Mouse (Mus musculus): ENCODE results near the gene Spns2.

The Spns2 gene

DNA sequence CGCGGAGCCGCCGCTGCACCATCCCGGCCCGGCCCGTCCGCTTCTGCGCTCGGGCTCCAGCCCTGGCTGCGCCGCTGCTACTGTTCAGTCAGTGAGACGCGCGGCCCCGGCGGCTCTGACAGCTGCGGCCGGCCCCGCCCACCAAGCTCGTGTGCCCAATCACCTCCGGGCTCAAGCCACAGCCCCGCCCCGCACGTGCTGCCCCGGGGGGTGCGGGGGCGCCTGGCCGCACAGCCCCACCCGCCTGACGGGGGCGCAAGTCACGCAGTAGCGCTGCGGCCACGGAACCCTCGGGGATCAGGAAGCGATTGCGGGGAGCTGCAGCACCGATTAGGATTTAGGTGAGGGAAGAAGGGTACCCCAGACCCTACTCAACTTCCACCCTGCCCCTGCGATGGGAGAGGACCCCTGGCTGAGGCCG, at the start of gene Spns2:
Spns2 (minus strand) TSS at position 24 of the 421 bp plus-strand sequence.
- no peak for DNase-seq (ENCODE audit: extremely low read depth, low read depth)

GRCm38 (mm10) chr11:72538811-72539210, 49.1 kb upstream of the Spns2 start:
- no peak for DNase-seq (ENCODE audit: extremely low read depth, low read depth)

DNA sequence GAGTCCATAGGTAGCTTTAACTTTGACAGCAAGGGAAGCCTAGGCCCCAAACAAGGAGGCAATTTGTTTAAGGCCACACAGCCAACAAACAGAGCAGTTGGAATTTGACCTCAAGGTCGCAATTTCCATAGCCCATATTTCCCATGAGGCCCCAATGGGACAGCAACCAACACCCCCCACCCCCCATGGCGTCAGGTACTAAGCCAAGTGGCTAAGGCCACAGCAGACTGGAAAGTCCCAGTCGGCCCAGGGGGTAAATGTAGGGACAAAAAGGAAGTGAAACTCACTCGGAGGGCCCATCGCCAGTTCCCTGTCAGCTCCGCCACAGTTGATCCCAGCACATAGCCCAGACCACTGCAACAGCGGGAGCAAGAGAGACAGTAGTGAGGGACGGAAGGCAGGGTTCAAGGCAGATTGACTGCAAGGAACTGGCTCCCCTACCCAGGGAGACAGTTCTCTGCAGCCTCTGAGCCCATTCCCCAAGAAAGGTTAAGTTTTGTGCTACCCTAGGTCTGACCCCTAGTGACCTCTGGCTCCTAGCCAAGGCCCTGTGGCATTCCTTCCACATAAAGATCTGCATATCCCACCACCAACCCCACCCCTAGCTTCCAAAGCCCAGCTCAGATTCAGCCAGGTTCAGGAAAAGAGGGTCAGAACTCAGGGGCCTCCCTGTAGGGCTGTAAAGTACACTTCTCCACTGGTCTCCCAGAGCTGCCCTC, 48.5 kb upstream of the Spns2 start:
- DNase-seq (ENCODE audit: extremely low read depth, low read depth) = no peak

DNA sequence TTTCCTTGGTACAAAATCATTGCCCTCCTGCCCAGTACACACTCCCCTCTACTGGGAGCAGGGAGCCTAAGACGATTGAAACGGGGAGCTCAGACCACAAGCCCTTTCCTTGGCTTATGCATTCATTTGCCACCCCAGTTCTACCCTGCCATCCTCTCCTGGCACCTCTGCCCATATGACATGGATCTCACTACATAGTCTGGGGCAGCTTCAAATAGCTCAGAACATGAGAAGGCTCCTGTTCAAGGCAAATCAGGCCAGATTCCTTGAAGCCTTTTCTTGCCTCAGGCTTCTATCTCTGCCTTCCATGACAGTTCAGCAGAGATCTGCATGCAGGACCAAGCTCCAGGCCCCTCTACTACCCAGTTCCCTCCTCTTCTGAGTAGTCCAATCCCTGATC, 47.8 kb upstream of the Spns2 start:
- DNase-seq (ENCODE audit: extremely low read depth, low read depth) = no peak

DNA sequence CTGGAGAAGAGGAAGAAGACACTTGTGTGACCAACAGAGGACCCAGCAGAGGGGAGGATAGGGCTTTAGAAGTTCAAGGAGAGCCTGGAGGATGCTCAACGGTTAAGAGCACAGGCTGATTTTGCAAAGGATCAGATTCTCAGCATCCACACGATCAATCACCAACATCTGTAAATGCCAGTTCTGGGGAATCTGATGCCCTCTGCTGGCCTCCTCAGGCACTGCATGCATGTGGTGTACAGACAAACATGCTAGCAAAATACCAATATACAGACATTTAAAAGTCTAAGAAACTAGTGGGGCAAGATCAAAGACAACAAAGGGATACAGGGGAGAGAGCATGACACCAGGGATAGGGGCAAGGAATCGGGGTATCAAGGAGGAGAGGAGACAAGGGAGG, 45.8 kb upstream of the Spns2 start:
- no peak for DNase-seq (ENCODE audit: extremely low read depth, low read depth)

- no peak for DNase-seq (ENCODE audit: extremely low read depth, low read depth)
These were observed 43.2 kb upstream of the Spns2 start for GRCm38 (mm10) chr11:72532890-72533289.

DNA sequence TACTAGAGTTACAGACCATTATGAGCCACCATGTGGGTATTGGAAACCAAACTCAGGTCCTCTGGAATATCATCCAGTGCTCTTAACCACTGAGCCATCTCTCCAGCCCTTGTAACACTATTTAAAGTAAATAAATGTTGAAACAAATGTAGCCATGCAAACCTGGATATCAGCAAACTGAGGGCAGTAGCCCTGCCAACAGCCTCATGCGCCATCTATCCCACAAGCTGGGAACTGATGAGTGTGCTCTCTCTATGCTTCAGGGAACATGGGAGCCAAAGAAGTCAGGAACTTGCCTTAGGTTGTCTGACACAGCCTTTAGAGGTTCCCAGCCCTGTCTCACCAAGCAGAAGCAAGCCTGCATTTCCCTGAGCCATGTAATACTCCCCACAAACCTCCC, 41.9 kb upstream of the Spns2 start:
- no peak for DNase-seq (ENCODE audit: extremely low read depth, low read depth)

DNA sequence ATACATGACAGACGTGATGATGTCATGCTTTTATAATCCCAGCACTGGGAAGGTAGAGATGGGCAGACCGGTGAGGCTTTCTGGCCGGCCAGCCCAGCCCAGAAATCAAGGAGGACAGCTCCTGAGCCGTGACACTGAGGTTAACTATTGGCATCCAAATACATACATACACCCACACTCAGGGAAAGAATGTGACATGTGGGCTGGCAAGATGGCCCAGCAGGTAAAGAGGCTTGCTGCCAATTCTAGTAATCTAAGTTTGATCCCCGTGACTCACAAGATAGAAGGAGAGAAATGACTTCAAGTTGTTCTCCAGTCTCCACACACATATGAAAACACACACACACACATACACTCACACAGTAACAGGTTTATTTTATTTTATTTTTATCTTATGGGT, 41.4 kb upstream of the Spns2 start:
- no peak for DNase-seq (ENCODE audit: extremely low read depth, low read depth)

DNA sequence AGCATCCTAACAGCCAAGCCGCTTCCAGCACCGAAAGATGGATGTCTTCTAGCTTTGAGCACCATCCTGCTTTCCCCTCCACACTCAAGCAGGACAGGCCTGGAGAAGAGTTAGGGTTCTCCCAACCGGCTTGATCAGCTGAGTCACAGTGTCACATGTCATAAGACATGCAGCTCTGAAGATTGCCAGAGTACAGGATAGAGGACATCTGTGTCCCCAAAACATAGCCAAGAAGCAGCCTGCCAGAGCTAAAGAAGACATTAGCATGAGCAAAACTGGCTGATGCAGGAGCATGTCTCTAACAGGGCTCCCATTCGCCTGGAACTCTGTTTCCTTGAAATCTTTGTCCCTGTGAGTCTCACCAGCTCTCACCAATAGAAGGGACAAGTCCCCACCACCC, 36.5 kb upstream of the Spns2 start:
- no peak for DNase-seq (ENCODE audit: extremely low read depth, low read depth)

DNA sequence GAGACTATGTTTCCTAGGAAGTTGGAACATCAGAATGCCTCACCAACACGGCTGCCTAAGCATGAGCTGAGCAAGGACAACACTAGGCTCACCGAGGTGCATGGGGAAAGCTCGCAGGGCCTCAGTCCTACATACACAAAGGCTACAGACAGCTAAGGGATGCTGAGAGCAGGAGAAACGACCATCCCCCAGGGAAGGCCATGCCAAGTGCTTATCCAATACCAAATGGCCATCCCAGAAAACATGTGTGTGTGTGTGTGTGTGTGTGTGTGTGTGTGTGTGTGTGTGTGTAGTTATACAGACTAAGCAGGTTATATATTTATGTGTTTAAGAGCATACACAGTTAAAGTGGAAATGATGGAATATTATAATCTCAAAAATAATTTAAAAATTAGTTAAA, 34.0 kb upstream of the Spns2 start:
- no peak for DNase-seq (ENCODE audit: extremely low read depth, low read depth)

DNA sequence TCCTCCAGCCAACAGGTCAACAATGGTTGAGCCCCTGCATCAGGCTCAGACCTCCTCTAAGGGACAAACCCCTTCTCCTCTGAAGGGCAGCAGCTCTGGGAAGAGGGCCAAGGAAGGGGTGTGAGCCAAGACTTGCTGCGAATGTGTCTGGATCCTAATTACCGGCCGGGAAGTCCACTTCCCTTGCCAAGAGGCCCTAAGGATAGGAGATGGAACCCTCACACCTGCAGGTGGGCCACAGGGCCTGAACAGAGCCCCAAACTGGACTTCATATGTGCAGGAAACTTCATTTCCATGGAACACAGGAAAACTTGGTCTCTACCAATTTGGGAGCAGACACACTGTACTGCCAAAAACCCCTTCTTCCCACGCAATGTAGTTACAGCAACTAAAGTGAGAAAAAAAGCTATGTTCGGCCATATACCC, 32.9 kb upstream of the Spns2 start:
- no peak for DNase-seq (ENCODE audit: extremely low read depth, low read depth)

DNA sequence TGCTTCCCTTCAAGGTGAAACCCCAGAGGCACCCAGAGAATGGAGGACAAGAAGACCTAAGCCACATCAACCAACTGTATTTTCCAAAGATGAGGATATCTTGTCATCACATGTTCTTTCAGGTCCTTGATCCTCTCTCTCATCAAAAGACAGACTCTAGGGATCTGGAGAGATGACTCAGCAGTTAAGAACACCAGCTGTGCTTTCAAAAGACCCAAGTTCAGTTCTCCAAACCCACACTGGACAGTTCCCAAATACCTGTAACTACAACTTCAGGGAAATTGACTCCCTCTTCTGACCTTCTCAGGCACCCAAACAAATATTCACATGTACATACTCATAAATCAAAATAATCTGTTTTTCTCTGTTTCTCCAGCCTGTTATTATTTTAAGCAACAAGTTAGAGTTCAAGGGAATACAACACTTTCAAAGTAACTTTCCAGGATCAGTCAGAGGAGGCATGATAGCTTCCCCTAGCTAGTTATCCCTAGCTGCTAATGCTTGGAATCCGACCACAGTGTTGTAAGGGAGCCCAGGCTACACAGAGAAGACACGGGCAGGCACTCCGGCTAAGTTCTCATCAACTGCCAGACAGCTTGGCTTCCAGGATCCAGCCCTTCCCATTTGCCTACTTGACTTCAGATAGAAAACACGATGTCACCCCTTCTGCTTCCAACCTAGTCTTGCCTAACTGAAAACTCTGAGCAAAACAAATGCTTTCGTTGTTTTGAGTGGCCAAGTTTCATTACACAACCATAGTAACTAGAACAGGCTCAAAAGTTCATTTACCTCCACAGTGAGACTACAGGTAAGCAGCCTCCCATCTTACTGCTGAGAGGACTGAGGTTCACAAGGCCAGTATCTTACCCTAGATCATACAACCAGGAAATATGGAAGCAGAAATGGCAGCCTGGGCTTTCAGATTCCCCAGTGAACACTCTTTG, 32.2 kb upstream of the Spns2 start:
- no peak for DNase-seq (ENCODE audit: extremely low read depth, low read depth)

- DNase-seq (ENCODE audit: extremely low read depth, low read depth) = no peak
These were observed 30.2 kb upstream of the Spns2 start for GRCm38 (mm10) chr11:72519895-72520294.

- DNase-seq (ENCODE audit: extremely low read depth, low read depth) = no peak
These were observed 29.5 kb upstream of the Spns2 start for GRCm38 (mm10) chr11:72519189-72519588.

DNA sequence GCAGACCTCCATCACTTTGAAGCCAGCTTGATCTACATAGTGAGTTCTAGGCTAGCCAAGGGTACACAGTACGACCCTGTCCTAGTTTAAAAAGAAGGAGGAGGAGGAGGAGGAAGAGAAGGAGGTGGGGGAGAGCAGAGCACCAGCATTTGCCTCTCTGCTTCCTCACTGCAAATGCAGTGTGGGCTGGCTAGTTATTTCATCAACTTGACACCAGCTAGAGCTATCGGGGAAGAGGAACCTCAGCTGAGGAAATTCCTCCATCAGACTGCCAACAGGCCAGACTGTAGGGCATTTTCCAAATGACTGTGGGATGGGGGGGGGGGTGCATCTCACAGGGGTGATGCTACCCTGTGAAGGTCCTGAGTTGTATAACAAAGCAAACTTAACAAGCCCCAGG, 28.7 kb upstream of the Spns2 start:
- DNase-seq (ENCODE audit: extremely low read depth, low read depth) = no peak

GRCm38 (mm10) chr11:72514967-72515366, 25.3 kb upstream of the Spns2 start:
- no peak for DNase-seq (ENCODE audit: extremely low read depth, low read depth)

DNA sequence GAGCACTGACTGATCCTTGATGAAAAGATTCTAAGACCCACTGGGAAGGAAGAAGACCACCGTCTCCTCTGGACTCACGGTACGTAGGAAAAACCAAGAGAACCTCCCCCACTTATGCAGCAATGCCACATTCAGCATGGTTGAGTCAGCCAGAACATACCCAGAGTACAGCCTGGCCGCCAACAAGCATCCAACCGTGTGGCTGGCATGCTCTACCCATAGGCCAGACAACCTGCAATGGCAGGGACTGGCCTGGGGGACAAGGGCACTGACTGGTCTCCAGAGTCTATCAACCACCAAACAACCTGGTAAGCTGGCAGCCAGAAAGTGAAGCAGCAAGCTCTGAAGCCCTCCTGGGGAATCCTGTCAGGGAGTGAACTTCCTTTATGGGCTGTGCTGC, 18.9 kb upstream of the Spns2 start:
- no peak for DNase-seq (ENCODE audit: extremely low read depth, low read depth)

GRCm38 (mm10) chr11:72507651-72508050, 17.9 kb upstream of the Spns2 start:
- no peak for DNase-seq (ENCODE audit: extremely low read depth, low read depth)

DNA sequence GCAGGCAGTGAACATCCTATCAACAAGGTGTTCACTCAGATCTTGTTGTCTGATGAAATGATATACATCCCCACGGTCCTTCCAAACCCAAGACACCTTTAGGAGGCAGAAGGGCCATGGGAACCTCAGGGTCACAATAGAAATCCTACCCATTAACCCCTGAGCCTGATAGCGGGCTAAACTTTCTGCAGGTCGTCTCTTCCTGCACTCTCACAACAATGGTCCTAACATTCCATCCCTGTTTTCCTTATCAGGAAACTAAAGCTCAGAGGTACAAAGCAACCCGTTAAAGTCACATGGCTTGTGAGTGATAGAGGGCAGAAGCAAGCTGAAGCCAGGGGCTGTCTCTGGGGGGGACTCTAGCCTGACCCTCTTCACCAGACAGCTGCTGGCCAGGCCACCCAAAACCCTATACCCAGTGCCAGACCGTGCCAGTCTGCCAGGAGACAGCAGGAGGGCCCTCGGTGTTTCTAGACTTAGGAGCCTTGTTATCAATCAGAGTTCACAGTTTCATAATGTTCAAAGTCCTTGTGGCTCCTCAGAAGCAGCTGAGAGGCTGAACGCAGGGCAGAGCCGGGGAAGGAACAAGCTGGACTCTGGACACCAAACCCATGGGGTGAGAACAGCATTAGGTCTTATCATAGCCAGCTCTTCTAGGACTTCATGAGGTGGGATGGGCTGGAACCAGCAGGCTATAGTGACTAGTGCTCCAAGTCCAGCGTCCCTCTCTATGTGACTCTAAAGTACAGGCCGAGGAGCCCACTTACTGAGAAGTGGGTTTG, 14.5 kb upstream of the Spns2 start:
- DNase-seq (ENCODE audit: extremely low read depth, low read depth) = no peak

DNA sequence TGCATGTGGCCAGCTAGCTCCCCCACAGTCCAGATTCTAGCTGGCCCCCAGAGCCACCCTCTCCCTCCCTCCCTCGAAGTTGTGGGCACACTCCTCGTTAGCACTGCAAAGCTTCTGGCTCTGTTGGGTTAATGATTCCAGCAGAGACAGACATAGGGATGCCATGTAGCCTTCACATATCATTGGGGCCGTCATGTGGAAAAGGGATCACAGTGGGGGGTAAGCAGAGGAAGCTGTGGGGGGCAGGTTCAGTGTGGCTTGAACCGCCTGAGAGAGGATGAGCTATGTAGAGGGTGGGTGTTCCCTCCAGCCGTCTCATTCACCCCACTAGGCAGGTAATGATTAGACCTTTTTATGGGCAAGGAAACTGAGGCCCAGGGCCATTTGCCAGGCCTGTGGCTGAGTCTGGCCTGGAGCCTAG, 13.8 kb upstream of the Spns2 start:
- no peak for DNase-seq (ENCODE audit: extremely low read depth, low read depth)

- DNase-seq (ENCODE audit: extremely low read depth, low read depth) = no peak
These were observed 12.5 kb upstream of the Spns2 start for GRCm38 (mm10) chr11:72502236-72502635.
